Mouse (Mus musculus): ENCODE measurements around the gene Kcnj14.

The Kcnj14 gene

DNA sequence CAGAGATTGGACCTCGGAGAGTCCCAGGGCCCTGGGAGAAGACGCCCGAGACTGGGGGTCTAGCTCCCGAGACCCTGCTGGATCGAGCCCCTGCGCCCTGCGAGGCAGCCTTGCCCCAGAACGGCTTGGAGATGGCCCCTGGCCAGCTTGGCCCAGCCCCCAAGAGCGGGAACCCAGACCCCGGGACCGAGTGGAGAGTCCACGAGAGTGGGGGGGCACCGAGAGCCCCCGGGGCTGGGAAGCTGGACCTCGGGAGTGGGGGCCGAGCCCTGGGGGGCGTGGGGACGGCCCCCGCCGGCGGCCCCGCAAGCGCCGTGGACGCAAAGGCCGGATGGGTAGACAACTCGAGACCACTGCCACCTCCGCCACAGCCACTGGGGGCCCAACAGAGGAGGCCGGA, 29.6 kb downstream of the Kcnj14 start:
- DNase-seq, result peak in 1 of 2 experiments; percentile 1

DNA sequence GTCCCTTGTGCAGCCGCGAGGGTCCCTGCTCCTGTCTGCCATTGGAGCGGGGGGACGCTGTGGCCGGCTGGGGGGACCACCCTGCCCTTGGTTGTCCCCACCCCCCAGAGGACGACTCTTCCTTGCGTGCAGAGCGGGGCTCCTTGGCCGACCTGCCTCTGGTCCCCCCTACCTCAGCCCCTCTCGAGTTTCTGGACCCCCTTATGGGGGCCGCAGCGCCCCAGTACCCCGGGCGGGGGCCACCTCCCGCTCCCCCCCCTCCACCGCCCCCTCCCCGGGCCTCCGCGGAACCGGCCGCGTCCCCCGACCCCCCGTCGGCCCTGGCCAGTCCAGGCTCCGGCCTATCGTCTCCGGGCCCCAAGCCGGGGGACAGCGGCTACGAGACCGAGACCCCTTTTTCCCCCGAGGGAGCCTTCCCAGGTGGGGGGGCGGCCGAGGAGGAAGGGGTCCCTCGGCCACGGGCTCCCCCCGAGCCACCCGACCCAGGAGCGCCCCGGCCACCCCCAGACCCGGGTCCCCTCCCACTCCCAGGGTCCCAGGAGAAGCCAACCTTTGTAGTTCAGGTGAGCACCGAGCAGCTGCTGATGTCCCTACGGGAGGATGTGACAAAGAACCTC, 30.5 kb downstream of the Kcnj14 start:
- DNase-seq, result no peak

DNA sequence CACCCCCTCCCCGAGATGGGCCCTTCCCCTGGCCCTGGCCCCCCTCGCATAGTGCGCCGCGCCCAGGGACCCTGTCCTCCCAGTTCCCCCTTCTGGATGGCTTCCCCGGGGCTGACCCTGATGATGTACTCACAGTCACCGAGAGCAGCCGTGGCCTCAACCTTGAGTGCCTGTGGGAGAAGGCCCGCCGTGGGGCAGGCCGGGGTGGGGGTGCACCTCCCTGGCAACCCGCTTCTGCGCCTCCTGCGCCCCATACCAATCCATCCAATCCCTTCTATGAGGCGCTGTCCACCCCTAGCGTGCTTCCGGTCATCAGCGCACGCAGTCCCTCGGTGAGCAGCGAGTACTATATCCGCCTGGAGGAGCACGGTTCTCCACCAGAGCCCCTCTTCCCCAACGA, 31.3 kb downstream of the Kcnj14 start:
- no peak for DNase-seq

DNA sequence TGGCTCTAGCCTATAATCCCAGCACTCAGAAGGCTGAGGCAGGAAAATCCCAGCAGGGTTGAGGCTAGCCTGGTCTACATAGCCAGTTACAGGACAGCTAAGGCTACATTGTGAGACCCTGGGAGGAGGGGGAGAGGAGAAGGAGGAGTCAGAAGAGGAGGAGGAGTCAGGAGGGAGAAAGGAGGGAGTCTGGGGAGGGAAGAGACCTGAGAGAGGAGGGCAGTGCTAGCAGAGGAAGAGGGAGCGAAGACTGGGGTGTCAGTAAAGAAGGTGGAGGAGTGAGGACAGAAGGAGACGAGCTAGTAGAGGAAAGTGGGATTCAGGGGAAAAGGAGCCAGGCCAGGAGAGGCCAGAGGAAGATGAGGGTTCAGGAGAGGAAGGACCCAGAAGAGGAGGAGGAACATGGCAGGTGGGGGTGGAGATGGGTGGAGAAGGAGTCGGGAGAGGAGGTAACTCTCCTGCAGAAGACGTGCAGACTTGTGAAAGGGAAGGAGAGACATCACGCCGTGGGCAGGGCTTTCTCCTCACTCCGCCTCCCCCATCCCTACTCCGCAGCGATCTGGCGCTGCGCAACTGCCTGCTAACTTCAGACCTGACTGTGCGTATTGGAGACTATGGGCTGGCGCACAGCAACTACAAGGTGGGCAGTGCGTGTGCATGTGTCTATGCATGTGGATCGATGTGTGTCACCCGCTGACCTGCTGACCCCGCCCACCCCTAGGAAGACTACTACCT, 32.7 kb downstream of the Kcnj14 start:
- no peak for DNase-seq

DNA sequence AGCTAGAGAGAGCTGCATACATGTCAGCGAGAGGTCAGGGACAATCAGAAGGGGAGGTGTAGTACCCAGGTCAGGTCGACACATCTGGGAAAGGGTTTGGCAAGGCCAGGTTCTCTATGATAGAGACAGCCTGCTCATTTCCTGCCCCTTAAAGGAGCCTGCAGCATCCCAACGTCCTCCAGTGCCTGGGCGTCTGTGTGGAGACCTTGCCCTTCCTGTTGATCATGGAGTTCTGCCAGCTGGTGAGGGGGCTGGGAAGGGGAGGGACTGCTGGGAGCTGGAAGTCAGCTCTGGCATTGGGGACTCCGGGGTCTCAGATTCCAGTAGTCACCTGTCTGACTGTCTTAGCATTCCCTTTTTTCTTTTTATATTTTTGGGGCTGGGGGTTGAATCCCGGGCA, 33.9 kb downstream of the Kcnj14 start:
- no peak for DNase-seq

DNA sequence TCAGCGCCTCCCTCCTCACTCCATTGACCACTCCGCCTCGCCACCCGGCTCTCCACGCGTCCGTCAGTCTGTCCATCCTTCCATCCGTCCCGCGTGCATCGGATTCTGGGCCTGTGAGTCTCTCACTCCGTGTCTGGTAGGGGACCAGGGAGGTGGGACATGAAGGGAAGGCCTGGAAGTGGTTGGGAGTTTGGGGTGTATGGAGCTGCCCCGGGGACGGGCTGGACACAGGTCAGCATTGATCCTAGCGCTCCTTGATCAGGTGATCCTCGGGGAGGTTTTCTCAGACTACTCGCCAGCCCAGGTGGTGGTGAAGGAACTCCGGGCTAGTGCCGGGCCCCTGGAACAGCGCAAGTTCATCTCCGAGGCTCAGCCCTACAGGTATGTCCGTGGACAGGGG, 36.9 kb downstream of the Kcnj14 start:
- no peak for DNase-seq

DNA sequence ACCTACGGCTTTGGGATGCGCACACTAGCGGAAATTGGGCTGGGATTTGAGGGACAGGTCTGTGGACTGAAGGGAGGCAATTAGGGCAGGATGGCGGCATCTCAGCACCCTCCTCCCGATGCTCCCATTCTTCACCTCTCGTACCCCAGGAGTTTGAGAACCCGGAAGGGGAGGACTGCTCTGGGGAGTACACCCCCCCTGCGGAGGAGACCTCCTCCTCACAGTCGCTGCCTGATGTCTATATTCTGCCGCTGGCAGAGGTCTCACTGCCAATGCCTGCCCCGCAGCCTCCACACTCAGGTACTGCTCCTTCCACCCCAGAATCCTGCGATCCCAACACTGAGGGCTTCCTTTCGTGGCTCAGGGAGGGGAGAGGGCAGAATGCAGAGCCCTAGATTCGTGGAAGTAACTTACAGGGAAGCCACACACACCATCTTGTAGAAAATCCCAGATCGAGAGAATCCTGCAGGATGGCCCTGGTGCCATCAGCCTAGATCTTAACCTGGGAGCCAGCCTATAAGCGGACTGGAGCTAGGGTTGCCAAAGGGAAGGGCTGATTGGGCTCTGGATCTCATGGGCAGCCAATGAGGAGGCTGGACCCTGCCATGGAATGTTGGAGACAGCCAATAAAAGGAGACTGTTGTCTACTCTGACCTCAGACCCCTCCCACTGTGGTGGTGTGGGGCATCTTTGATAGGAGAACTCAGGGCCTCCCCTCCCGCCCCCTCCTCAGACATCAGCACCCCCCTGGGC, 37.7 kb downstream of the Kcnj14 start:
- DNase-seq, result no peak

DNA sequence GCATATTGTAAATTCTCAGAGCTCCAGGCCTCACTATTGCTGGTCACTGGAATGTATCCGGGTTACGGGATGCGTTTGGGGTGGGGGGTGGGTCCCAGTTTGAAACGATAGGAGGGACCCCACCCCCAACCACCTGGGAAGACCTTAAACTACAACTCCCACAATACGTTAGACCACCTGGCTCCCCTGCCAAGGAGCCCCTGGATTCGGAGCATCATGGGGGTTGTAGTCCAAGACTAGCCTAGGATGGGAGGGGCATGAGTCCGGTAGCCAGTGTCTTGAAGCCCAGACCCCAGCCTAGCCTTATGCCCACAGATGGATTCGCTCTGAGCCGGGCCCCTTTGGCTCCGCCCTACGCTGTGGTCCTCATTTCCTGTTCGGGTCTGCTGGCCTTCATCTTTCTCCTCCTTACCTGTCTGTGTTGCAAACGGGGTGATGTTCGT, 38.4 kb downstream of the Kcnj14 start:
- DNase-seq, result peak in 1 of 2 experiments; percentile 13

DNA sequence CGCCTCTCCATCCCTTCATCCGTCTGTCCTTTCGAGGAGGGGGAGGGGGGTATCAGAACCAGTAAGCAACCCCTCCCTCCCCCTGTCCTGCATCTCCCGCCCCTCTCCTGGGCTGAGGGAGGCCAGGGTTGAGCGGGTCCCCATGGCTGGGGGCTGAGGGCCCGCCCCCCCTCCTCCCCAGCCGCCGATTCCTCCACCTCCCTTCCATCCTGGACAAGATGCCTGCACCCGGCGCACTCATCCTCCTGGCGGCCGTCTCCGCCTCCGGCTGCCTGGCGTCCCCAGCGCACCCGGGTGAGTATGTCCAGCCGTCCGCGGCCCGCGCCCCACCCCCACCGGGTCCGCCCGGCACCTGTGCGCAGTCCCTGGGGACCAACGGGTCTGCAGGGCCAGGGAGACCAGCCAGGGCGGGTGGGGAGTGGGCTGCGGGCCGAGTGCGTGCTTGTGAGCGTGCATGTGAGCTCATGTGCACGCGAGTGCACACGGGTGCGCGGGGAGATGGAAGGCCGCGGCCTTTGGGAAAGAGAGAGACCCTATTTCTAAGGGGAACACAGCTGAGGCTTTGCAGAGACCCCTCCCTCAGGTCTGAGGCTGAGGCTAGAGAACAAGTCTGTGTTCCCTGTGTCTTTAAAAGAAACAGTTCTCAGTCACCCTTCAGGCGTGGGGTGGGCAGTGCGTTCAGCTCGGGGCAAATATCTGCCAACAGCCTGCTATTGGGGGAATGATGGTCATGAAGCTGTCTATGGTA, 39.0 kb downstream of the Kcnj14 start:
- DNase-seq, result no peak

DNA sequence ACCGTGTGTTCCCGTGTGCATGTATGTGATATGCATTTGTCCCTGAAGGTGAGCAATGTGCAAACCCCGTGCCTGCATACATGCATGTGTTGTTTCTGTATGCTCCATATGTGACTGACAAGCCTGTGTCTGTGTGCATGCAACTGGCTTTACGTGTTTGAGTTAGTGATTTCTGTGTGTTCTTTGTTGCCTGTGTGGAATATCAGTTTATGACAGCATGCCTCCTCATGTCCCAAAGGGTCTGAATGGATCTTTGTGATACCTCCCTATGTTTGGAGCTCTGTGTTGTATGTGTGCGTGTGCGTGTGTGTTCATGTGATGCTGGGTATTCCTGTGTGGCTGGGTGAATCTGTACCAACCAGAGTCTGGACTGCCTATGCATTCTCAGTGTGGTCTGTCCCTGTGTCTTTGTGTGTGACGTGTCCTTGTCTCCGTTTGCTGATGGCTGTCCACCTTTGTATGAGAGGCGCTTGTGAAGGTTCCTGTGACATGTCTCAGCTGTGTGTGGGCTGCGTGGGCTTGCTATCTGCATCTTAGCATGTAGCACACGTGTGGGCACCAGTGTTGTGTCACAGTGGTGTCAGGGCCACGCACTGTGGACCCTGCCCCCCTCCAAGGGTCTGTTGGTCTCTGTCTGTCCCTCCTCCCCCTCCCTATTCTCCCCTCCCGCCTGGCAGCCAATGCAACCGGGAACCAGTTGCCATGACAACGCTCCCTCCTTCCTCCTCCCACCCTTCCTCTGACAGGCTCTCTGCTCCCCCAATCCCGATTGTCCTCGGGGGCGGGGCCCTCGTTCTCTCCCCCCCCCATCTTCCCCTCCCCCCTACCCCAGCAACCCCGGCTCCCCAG, 39.8 kb downstream of the Kcnj14 start, which contains the start of gene Sult2b1:
TSS of gene Sult2b1 (minus strand) at position 146 of the 849 bp plus-strand sequence.
- DNase-seq, result no peak

DNA sequence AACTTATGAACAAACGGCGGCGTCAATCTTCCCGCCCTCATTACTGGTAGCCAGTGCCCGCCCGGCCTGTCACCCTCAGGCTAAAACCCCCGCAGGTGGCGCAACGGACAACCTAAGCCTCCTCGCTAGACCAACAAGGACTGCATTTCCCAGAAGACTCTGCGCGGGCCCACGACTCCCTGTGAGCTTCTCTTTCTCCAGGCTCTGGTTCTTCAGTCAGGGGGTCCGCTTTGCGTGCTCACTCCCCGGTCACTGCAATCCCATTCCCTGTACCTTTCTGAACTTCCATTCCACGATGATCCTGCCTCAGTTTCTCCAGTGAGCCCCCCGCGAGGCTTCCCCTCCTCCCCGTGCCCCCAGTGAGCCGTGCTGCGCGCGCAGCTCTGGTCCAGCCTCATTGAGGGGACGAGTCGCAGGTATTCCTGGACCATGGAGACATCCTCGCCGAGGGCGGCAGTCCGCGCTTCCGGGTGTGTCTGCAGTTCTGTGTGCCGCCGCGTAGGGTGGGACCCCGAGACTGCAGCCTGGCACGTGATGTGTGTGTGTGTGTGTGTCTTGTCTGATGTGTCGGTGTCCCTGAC, 41.0 kb downstream of the Kcnj14 start, which contains the start of gene Lmtk3:
TSS of gene Lmtk3 (plus strand) at position 228 of the 581 bp plus-strand sequence.
- DNase-seq, result peak; percentile 74 to 75

DNA sequence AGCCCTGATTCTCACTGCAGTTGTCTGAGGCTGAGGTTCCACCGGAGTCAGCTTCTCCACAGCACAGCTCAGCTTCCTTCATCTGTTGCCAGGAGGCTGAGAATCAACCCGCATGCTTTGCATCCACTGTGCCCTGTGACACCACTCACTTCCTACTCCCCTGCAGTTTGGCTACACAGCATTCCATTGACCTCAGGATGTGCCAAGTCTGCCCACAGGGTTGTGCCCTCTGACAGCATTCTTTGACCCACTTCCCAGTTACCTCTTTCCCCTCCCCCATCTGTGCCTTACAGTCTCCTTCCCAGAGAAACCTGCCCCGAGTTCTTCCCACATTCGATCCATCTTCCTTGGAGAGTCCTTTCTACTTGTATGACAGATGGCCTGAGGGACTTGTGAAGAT, 42.3 kb downstream of the Kcnj14 start:
- DNase-seq, result no peak

DNA sequence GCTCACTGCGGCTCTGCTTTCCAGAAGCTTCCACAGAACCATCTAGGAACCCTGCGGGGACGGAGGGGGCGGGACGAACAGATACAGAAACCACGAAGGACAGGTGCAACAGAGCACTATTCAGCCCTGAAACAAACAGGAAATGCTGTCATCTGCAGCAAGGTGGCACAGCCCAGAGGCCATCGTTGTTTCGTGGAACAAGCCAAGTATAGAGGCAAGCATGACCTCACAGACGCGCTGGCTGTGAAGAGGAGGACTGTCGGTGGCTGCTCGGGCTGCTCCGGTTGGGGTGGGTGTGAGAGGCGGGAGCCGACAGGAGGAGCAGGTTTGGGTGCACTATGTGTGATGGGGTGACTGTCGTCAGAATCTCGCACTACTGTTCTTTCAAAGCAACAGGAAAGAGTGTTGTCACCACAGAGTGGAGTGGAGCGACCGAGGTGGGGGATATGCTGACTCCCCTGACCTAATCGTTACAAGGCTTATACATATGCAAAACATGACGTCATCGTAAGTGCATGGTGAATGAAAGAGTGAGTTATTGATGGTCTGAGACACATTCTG, 45.4 kb downstream of the Kcnj14 start:
- peak; percentile 76 to 77 for DNase-seq

DNA sequence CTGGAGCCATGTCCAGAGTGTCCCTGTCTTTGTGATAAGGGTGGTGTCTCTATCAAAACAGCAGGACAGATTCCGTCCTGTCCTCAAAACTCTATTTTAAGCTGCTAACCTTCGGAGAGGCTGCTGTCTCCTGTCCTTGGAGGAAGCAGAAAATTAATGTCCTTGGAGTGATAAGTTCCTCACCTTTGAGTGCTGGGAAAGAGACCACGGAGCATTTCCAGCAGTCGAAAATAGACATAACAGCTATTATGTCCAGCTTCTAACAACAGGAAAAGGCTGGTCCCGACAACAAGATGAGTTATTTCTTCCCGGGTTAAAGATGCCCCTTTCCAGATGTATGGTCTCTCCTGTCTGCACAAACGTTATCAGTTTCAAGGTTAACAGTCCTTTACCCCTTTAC, 49.3 kb downstream of the Kcnj14 start:
- no peak for DNase-seq

DNA sequence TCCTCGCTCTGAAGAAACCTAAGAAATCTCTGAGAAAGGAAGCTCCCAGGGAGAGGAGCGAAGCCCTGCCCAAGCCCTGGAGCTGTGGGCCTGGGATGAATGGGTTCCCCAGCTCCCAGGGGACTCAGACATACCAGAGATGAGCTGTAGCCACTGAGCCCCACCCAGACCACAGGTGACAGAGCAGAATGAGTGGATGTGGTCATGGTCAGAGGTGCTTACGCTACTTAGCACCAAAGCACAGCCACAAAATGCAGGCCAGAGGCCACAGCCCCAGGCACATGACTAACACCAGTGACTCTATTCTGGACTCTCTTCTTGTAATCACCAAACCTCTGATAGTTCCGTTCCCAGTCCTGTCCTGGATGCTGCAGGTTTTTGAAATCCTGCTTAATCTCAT, 53.5 kb downstream of the Kcnj14 start:
- no peak for DNase-seq

DNA sequence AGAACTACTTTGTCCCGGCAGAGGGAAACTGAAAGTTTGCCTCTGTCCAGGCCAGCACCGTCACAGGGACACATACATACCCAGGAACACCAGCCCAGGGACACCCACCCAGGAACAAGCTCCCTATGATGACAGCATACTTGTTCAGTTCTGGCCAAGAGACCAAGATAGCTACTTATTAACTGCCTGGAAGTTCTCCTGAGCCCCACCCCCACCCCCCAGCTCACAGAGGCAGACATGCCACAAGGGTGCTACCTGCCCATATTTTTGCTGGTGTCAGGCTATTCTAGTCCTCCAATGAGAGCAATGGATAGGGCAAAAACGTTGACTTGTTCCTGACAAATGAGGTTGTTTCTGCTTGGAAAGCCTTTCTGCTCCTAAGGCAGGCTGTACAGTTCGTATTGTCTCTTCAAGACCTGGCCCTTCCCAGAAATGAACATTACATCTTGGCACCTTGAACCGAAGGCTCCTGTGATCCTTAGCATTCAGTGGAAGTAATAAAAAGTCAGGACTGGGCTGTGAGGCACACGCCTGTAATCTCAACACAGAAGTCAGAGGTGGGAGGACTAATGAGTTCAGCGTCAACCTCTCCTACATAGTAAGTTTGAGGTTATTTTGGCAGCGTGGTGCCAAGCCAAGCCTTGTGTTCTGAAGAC, 54.0 kb downstream of the Kcnj14 start:
- no peak for DNase-seq

DNA sequence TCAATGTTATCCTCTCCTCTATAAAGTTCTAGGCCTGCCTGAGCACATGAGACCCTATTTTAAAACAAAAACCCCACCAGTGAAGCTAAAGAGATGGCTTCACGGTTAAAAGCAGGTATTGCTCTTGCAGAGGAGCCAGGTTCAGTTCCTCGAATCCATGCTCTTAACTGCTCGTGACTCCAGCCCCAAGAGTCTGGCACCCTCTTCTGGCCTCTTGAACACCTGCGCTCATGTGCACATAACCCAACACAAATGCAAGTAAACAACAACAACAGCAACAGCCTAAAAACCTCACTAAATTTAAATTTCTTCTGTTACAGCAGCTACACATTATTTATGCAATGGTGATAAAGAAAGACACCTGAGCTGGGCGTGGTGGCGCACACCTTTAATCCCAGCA, 57.1 kb downstream of the Kcnj14 start:
- no peak for DNase-seq

DNA sequence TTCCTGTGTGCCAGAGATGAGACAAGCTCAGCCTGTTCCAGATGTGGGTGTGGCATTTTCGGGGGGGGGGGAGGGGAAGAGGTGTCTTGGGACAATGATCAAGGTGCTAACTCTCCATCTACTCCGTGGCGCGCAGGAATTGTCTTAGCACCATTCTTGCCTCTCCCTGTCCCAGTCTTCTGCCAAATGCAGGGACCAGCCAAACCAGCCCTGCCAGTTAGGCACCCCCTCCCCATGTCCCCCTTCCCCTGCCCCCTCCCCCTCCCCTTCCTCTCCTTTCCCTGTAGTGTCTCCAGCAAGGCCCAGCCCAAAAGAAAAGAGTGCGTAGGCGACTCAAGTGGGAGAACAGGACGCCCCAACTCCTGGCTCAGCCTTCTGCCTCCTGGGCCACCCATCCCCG, 57.8 kb downstream of the Kcnj14 start:
- no peak for DNase-seq
